Mouse (Mus musculus) testis, adult 2 months (tissue): ENCODE measurements at regions not wholly inside any gene's neighbourhood (a gene's known extent, or its start where the extent isn't known, plus 50 kb on each side); places are given as distances from the start of the nearest gene placed in this dataset.

Source experiments
- CTCF ChIP-seq: fragments of 200-500 bp; IDR thresholded peaks from 2 replicates; pipeline ENCODE4 v1.5.1; 2012; ENCODE audit warnings: low read depth, mild to moderate bottlenecking, inconsistent platforms, low read length, moderate library complexity; ENCODE audit not compliant: control insufficient read depth, insufficient read depth, insufficient replicate concordance
- POLR2A ChIP-seq: fragments of 200-500 bp; IDR thresholded peaks from 2 replicates; pipeline ENCODE4 v1.6.1; 2012; ENCODE audit warnings: low read depth, mild to moderate bottlenecking, inconsistent platforms, low read length, moderate library complexity; ENCODE audit not compliant: control insufficient read depth

GRCm38 (mm10) chr19:26946562-26946961 is 60.9 kb downstream of the Gm815 start:
- TF ChIP-seq CTCF, result no peak
- no peak for TF ChIP-seq POLR2A
